Mouse (Mus musculus): Measurements from ENCODE around the gene Uaca.

The Uaca gene

GRCm38 (mm10) chr9:60887389-60887811, 93.1 kb downstream of the Uaca start:
- DNase-seq = no peak

GRCm38 (mm10) chr9:60893511-60893910, 99.2 kb downstream of the Uaca start:
- no peak for DNase-seq

- peak; percentile 32 for DNase-seq
Measured at GRCm38 (mm10) chr9:60895486-60896110, 101.3 kb downstream of the Uaca start.

- DNase-seq = no peak
Measured at GRCm38 (mm10) chr9:60898291-60899020, 104.1 kb downstream of the Uaca start.

GRCm38 (mm10) chr9:60899201-60899600, 104.9 kb downstream of the Uaca start:
- no peak for DNase-seq

GRCm38 (mm10) chr9:60899797-60900459, 105.6 kb downstream of the Uaca start:
- no peak for DNase-seq

- no peak for DNase-seq
Measured at GRCm38 (mm10) chr9:60912266-60912665, 117.9 kb downstream of the Uaca start.

- no peak for DNase-seq
Measured at GRCm38 (mm10) chr9:60913626-60914025, 119.3 kb downstream of the Uaca start.

GRCm38 (mm10) chr9:60919936-60920672, 125.8 kb downstream of the Uaca start:
- no peak for DNase-seq

GRCm38 (mm10) chr9:60920673-60921062, 126.3 kb downstream of the Uaca start:
- DNase-seq = no peak

GRCm38 (mm10) chr9:60921287-60921686, 126.9 kb downstream of the Uaca start:
- no peak for DNase-seq

GRCm38 (mm10) chr9:60921831-60922230, 127.5 kb downstream of the Uaca start:
- no peak for DNase-seq

- no peak for DNase-seq
Measured at GRCm38 (mm10) chr9:60926301-60926700, 132.0 kb downstream of the Uaca start.

- DNase-seq = no peak
Measured at GRCm38 (mm10) chr9:60929290-60929983, 135.1 kb downstream of the Uaca start.

Data from cerebellum, adult 11 months (tissue).